Mouse (Mus musculus) c-Kit-positive CD71-positive TER-119-negative erythroid progenitor cells, embryonic 14.5 days (primary cell): ENCODE results near the gene Ihh.
A peak's percentile ranks its signal among the peaks of the same experiment; 100 is the strongest.

Source experiments
- DNase-seq: peaks from one replicate; pipeline ENCODE4 v3.0.0-alpha.2; 2013; ENCODE audit warnings: low read depth

The Ihh gene

GRCm38 (mm10) chr1:74941651-74942360 lies 9.7 kb downstream of the Ihh start:
- DNase-seq: no peak

GRCm38 (mm10) chr1:74939762-74940161 lies 11.7 kb downstream of the Ihh start:
- DNase-seq: no peak

- no peak for DNase-seq
Observed at GRCm38 (mm10) chr1:74936221-74936830, 15.1 kb downstream of the Ihh start.

- DNase-seq: no peak
Observed at GRCm38 (mm10) chr1:74935402-74935801, 16.1 kb downstream of the Ihh start, which contains the start of gene Cfap65. Cfap65 (minus strand) TSS chr1:74935599.

GRCm38 (mm10) chr1:74927621-74928296 lies 23.7 kb downstream of the Ihh start:
- no peak for DNase-seq

GRCm38 (mm10) chr1:74926721-74927120 lies 24.8 kb downstream of the Ihh start:
- DNase-seq: no peak

- DNase-seq: no peak
Observed at GRCm38 (mm10) chr1:74924464-74924863, 27.0 kb downstream of the Ihh start.

- no peak for DNase-seq
Observed at GRCm38 (mm10) chr1:74915706-74916105, 35.8 kb downstream of the Ihh start.

- DNase-seq: no peak
Observed at GRCm38 (mm10) chr1:74902191-74902590, 49.3 kb downstream of the Ihh start.

GRCm38 (mm10) chr1:74901686-74902085 lies 49.8 kb downstream of the Ihh start:
- DNase-seq: peak; percentile 34

- DNase-seq: no peak
Observed at GRCm38 (mm10) chr1:74900341-74901285, 50.9 kb downstream of the Ihh start.

- no peak for DNase-seq
Observed at GRCm38 (mm10) chr1:74898656-74899431, 52.6 kb downstream of the Ihh start.

GRCm38 (mm10) chr1:74897976-74898375 lies 53.5 kb downstream of the Ihh start:
- DNase-seq: no peak
